Mouse (Mus musculus) NIH3T3 (cell line): ENCODE results near the gene Rap1gap2.
A peak's percentile ranks its signal among the peaks of the same experiment; 100 is the strongest.

Source experiments
- DNase-seq: peaks from one replicate; pipeline ENCODE4 v3.0.0-alpha.2; 2012; ENCODE audit warnings: low read depth

Gene Rap1gap2

DNA sequence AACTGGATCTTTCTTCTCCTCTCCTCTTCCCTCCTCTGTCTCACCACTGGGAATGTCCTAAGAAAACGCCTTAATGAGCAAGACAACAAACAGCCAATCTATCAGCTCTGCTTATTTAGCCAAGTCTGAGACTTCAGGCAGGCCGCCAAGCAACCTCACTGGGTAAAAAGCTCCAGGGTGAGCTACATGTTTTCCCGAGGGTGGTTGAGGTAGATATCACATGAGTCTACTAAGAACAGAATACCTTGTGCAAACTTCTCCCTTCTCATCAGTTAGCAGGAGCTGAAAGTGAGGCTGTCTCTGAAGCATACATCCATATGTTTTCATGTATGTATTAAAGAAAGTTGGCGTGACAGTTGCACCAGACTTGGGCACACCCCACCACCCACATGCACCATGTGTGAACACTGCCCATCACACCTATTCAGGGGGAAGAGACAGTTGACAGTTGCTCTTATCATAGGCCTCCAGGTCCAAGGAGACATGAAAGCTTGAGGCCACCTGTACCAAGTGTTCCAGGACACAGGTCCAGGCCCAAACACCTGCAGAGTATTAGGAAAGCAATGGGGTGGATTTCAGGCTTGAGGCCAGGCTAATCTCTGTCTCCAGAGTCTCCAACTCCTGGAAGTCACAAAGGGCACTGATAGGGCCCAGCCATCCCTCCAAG lies 35.8 kb downstream of the Rap1gap2 start:
- peak; percentile 51 for DNase-seq

DNA sequence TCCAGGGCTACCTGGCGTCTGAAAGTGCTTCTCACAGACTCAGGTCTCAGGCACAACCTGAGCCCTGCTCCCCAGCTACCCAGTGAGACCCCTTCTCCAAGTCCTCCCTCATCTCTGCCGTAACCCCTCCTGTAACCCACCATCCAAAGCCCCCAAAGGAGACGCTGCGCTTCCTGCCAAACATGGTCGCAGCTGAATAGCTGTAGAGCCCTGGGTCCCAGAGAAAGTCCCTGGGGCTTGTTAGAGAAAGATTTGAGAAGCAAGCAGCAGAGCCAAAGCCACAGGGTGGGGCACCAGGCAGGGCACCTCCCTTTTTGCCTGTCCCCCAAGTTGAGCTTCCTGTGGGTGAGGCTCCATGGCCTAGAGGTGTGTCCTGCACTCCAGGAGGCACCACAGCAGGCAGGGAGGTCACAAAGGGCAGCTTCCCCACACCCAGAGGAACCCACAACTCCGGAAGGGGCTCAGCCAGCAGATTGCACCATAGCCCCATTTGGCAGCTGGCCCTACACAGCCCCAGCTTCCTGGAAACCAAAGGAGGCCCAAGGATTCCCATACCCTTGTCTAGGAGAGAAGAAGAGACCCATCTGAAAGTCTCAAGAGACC lies 38.2 kb downstream of the Rap1gap2 start:
- peak; percentile 55 for DNase-seq

DNA sequence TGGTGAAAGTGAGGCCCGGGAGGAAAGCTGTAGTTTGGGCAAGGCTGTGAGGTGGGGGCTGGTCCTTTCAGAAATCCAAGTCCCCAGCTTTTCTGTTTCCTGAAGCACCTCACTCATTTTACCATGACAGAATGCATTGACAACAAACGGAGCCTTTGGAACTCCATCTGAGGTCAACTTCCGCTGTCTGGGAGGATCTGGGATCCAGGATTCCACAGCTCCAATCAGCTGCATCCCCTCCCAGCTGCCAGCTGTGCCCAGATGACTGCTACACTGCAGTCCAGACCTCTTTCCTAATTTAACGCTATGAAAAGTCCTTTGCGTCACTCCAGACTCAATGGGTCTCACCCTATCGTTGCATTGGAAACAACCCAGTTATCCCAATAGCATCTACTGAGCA lies 41.0 kb downstream of the Rap1gap2 start:
- no peak for DNase-seq

DNA sequence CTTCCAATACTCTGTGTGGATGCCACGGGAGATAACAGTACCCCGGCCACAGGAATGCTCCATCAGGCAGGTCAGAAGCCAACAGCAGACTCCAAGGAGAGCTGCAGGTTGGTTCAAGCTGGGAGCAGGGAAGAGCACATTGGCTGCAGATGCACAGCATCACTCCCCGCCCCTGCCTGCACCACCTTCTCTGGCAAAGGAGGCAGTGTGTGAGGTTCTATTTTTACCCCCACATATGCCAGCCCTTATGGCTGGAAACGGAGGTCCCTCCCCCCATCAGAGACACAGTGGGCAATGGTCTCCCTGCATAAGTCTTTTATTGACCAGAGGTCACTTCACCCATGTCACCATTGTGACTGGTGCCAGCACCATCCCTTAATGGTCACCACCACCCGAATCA lies 42.3 kb downstream of the Rap1gap2 start:
- no peak for DNase-seq

DNA sequence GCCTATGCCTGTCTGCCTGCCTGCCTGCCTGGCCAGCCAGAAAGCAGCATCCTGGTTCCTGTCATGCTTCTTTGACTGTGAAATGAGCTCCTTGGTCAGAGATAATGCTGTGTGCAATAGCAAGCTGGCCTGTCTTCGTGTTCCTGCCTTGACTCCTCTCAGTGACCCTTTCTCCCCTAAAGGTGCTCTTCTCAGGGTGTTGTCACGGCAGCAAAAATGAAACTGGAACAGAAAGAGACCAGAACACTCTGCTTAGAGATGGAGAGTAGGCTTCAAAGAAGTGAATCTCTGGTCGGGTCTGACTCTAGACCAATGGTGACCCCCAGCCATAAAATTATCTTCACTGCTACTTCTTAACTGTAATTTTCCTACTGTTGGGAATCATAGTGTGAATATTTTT lies 42.7 kb downstream of the Rap1gap2 start:
- DNase-seq: no peak

DNA sequence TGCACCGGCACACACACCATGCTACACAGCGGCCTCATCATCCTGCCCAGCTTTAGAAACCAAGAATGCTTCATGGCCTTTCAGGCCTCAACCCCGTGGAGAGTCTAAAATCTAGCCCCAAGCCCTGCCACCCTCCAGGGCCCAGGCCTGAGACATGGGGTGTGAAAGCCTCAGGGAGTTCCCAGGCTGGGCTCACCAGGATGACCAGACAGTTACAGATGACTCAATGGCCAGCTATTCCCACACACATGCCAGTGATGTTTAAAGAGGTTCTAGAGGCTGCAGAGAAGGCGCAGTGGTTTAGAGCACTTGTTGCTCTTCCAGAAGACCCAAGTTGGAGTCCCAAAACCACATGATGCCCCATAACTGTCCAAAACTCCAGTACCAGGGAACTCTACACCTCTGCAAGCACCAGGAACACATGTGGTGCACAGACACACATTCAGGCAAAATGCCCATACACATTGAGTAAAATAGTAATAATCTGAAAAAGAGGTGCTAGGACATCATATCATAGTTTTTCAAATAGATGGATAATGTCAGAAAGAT lies 44.3 kb downstream of the Rap1gap2 start:
- DNase-seq: no peak

DNA sequence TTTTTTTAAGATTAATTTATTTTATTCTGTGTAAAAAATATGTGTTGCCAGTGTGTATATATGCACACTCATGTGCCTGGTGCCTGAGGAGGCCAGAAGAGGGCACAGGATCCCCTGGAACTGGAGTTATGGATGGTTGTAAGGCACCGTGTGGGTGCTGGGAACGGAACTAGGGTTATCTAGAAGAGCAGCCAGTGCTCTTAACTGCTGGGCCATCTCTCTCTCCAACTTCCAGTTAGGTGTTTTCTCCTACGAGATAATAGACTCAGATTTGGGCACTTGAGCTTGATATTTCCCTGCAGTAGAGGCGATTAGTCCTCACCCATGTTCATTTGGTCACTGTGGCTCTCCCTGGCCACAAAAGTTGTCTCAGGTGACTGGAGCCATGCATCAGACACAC lies 49.3 kb downstream of the Rap1gap2 start:
- DNase-seq: no peak

DNA sequence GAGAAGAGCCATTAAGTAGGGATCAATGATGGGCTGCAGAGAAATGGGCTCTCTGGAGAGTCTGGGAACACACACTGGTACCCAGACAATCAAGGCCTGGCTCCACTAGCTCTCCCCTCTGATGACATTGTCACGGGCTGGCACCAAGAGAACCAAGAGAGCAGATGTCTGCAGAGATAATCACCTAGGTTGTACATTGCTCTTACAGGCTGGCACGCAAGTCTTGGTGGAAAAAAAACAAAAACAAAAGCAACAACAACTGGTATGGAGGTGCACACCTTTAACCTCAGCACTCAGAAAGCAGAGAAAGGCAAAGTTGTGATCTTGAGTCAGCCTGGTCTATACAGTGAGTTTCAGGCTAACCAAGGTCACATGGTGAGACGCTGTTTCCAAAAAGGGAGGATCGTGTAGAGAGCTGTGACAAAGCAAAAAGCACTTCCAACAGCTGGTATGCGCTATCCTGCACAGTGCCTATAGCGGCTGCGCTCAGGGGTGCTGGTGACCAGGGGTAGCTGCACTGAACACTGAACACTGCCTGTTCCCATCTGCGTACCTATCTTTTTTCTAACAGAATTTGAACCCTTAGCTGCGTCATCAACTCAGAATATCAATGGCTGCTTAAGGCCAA lies 50.0 kb downstream of the Rap1gap2 start:
- no peak for DNase-seq

DNA sequence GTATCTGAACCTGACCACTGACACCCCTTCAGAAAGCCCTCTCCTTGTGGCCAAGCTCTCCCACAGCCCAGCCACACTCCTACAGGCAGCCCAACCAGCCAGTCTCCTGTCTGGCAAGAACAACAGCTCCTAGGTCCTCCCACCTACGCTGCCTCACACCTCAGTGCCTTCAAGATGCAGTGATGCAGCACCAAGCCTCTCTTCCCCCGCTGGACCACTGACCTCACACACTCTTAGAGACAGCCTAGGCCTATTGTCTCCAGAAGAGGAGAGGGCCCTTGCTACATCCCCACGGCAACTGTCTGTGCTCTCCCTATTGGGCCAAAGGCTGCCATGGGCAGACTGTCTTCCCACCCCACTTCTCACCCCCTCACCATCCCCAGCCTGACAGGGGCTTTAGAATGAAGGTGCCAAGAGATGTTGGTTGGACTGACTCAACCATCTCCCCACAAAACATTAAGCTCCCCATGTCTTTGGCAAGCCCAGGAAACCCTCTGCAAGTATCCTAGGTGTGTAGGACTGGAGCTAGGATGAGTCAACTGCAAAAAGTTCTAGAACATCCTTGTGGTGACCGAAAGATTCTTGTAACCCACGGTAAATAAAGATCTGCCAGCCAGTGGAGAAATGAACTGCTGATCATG lies 50.8 kb downstream of the Rap1gap2 start:
- no peak for DNase-seq

DNA sequence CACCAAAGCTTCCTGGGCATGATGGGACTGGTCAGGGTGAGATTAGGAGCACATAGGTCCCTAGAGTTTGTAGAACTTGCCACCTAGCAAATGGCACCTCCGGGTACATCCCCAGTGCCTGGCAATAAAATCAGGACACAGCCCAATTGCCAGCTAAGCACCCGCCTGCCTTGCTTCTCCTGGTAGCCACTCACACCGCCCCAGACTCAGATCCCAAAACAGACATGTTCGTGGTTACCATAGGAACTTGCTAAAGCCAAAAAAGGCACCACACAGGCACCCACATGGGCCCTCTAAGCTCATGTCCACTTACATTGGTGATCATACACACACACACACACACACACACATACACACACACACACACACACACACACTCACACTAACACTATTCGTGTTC lies 51.8 kb downstream of the Rap1gap2 start:
- no peak for DNase-seq

DNA sequence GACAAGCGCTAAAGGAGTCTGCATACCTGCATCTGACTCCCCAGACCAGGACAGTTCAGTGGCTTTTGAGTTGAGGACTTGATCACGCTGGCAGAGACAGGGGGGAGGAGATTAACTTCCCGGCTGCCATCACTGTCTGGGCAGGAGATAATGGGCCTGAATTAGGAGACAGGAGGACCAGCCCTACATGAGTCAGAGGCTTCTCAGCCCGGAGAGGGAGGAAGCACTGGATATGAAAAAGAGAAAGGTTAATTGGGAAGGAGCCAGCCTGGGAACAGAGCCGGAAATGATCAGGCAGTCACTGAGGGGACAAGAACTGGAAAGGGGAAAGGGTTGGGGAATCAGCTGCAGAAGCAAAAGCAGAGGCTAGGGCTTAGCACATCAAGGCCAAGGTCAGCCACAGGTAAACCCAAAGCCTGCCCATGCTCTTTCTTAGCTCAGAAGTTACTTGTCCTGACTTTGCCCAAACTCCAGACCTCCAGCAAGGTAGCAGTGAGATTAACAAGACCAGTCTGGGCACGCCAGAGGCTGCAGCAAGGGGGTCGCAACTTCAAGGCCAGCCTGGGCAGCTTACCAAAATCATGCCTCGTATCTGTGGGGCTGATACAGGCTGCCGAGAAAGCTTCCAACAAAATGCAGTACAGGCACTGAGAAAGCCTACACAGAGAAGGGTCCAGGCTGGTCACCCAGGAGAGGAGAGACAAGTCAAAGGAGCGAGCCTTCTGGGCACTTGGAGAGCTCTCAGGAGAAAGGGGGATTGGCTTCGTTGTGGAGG lies 53.1 kb downstream of the Rap1gap2 start:
- peak; percentile 67 for DNase-seq

DNA sequence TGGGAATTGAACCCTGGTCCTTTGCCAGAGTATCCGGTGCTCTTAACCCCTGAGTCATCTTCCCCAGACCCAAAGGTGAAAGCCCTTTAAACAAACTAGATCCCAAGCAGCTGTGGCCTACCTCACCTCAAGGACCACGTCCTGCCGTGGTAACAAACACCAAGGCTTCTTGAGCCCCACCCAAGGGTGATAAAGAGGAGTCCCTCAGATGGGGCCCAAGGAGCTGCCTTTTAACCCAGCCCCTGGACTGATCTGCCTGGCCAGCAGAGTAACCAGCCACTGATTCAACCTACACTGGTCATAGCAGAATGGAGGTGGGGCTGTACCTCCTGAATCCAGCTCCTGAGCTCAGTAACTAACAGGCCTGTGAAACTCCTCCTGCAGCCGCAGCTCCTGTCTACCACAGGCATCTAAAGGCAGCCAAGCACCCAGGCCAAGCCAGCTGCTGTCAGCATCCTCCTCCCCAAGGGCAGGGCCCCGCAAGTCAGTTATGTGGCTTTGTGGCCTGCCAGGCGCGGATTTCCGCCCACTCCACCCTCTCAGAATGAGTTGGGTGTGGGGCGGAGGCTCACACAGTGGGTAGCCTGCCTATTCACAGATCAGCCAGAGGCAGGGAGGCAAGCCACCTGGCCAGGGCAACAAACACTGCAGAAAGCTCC lies 54.9 kb downstream of the Rap1gap2 start:
- DNase-seq: peak; percentile 60

DNA sequence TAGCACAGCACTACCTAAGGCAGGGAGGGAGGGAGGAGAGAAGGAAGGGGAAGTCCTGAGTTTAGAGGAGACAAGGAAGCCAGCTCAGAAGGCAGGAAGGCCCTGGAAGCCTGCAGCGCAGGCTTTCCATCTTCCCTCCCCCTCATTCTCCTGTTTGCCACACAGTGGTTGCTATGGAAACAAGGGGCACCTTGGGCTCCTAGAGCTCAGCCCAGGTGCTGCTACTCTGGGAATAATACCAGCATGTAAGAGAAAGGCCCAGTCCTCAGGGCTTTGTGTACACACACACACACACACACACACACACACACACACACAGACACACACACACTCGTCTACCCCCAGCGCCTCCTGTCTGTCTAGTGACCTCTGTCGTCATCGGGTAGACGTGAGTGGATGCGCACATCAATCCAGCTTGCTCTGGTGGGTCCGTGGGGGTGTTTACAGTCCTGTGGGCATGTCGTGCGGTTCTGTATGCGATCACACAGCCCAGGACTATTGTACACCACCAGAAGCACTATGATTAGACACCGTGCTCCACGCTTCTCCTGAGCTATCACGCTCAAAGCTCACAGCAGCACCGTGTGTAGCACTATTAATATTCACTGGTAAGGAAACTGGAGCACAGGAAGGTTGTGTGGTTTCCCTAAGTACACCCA lies 55.9 kb downstream of the Rap1gap2 start:
- no peak for DNase-seq

DNA sequence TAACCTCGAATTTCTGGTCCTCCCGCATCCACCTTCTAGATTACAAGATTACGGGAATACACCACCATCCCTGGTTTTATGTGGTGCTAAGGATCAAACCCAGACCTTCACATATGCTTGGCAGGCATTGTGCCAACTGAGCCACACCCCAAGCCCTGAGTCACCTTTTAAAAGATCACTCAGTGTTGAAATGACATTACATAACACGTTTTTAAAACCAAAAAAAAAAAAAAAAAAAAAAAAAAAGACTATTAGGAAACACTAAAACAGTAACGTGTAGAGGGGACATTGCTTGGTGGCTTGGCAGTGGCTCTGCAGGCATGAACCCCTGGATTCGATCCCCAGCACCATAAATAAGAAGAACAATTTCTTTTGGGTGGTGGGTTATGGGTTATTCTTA lies 59.1 kb downstream of the Rap1gap2 start:
- DNase-seq: peak; percentile 38

DNA sequence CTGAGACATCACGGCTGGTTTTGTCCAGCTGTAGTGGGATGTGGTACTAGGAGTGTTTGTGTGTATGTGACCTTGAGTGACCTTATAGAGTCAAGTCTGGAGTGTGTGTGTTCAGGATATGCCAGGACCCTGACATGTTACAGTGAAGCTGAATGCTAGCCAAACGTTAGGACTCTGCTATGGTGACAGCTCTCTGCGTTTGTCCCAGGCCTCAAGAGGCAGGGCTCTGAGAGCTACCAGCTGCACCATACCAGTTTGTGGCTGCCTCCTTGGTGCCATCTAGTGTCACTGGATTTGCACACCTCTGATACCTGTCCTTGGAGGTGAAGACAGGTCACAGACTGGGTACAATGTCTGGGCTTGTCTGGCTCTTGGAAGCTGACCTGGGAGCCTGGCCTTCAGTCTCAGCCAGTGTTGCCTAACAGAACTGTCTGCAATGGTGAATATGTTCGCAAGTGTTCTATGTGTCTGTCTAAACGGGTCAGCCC lies 60.1 kb downstream of the Rap1gap2 start:
- DNase-seq: no peak

DNA sequence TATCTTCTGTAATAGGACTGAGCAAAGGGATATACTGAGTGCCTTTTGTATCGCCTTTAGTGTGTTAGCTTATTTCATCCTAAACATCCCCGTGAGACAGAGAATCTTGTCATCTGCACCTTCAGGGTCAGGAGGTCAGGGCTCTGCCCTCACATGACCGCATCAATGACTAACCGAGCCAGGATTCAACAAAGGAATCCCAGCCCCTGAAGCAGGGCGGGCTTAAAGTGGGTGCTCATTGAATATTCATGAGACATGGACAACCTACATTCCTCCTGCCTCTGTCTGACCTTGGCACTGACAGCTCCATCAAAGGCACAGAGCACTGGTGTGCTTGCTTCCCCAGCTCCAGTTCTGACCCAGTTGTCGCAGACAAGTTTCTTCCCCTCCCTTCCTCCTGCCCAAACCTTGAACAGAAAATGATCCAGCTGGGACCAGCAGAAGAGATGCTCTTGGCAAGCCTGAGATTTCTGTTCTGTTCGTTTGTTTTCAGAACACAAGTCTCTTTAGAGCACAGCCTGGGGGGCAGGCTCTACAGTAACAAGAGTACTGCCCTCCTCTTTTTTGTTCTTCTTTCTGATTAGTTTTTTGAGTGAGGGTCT lies 61.8 kb downstream of the Rap1gap2 start:
- no peak for DNase-seq

DNA sequence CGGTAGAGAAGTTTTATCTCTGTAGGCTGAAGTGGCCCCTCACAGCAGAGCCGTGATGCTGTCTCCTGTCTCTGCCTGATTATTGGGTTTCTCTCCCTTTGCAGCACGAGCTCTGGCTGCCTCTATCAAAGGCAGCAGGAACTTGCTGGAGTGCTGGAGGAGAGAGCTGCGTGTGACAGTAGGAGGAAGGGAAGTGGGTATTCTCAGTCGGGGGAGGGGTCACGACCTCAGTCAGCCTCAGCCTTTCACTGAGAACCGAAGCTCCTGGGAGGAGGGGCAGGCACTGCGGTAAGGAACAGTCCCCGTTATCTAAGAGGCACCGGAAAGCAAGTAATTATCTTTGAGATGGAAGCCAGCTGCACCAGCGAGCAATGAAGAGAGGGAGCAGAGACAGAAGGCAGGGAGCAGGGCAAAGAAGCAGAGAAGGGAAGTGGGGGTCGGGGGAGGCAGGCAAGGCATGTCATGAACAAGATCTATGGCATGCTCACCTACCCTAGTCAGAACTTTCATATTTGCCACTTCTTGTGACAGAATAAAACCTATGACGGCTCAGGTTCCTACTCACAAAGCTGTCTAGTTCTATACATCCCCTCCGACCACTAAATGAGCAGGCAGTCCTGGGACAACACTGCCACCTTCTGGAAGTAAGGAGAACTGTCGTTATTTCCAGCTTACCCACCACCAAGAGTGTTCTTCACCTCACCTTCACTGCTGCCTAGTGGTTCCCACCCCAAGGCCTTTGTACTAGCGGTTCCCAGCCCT lies 63.6 kb downstream of the Rap1gap2 start:
- DNase-seq: peak; percentile 77

DNA sequence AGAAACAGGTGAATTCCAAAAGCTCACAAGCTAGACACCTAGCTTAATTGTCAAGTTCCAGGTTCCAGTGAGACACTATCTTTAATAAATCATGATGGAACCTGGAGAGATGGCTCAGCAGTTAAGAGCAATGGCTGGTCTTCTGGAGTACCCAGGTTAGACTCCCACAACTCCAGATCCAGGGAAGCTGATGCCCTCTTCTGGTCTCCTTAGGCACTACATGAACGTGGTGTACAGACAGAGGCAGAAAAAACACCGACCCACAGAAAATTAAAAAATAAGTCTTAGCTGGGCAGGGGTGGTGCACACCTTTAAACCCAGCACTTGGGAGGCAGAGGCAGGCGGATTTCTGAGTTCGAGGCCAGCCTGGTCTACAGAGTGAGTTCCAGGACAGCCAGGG lies 64.5 kb downstream of the Rap1gap2 start:
- DNase-seq: peak; percentile 77

DNA sequence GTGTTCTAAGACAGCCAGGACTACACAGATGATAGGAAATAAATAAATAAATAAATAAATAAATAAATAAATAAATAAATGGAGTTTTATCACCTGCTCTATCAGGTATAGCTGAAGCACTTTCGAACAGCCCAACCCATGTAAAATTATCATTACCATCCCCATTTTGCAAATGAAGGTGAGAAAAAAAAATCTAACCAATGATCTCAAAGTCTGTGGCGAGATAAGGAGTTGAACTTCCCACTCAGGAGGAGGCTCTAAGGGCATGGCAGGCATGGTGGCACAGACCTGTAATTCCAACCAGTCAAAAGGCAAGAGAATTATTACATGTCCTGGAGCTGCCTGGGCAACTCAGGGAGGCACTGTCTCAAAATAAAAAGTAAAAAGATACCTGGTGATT lies 65.2 kb downstream of the Rap1gap2 start:
- no peak for DNase-seq

DNA sequence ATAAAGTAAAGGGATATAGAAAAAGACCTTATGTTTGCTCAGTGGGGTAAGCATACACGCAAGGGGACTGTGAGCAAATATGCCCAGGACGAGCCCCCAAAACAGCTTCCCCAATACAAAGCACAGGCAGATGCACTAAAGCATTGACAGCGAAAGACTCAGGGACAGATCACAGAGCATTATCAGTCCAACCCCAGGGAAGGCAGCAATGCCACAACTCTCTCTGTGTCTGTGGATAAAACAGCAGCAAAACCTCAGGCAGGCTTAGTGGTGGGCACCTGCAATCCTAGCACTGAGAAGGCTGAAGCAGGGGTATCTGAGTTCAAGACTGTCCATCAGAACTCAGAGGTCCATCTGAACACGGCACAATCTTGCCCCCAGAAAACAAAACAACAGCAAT lies 73.4 kb downstream of the Rap1gap2 start:
- no peak for DNase-seq
